In genomic region chr3:89107545-89107944, GRCm38 (mm10) we compare ENCODE assay signal across 33 mouse cellular contexts. TPM values are rescaled to one million over a fixed set of nuclear protein-coding genes. Genes with fewer than 3 reads are reported as not detected.
DNase-seq lines count a peak whose midpoint lies in the region; ATAC-seq and TF ChIP-seq lines count a peak whose summit lies in the region.
"Had no signal": no experiment of that assay in that cellular context is flagged by ENCODE, and none has a peak within 500 bp of the region (broad histone marks: within the 10 kb centered on the region; RNA-seq: fewer than 3 reads in every experiment).

No protein-coding gene starts in this region.

- peak; percentile 67 to 83 for TF ChIP-seq EP300 in MEL (IDR thresholded peaks at IDR 0.05; ENCODE audit: low read depth in 1 of 2, low read length in 2 of 2)
- no peak for TF ChIP-seq EP300 in heart, adult 2 months (IDR thresholded peaks at IDR 0.05; ENCODE audit: insufficient read depth, low read depth, low read length)

- DNase-seq in 3T3-L1 (ENCODE audit: low read depth, low spot score) (peak; percentile 64), MEL (ENCODE audit: low read depth, low spot score) (peak; percentile 77)
- DNase-seq in embryo, embryonic 10 days (ENCODE audit: low spot score) = no peak
- no peak for DNase-seq in heart, adult 2 months
- DNase-seq in urinary bladder, postnatal 14 days (ENCODE audit: low spot score) = no peak
- DNase-seq: B cell, adult 2 months; cerebellum, adult 11-12 months; cerebellum, adult 2 months; cerebellum, adult 9-10 months; cerebellum, postnatal 10 days; cerebellum, postnatal 25 days; embryo, embryonic 11 days had no signal

- TF ChIP-seq POLR2A in MEL (IDR thresholded peaks at IDR 0.05; ENCODE audit: control insufficient read depth in 1 of 2, insufficient read depth in 1 of 2, low read depth in 1 of 2, low read length in 2 of 2, poor library complexity in 1 of 2) = no peak
- no peak for TF ChIP-seq POLR2A in heart, adult 2 months (IDR thresholded peaks at IDR 0.05; ENCODE audit: insufficient read depth, low read depth, low read length)

- H3K79me2 ChIP-seq in MEL (ENCODE audit: control insufficient read depth, insufficient read depth, low read length, poor library complexity) = no peaks in the 10 kb centered on the region
- no peaks in the 10 kb centered on the region for H3K79me2 ChIP-seq in heart, adult 2 months (replicated peaks; ENCODE audit: control insufficient read depth, insufficient read depth, low read length)

- H3K27ac ChIP-seq in intestine, embryonic 16.5 days (ENCODE audit: low read length) = 0 out of 2 replicates have a peak overlapping the region, but pooled peaks have one; percentile 16
- no peak overlapping the region for H3K27ac ChIP-seq in intestine, postnatal 0 days (ENCODE audit: low read depth, low read length)
- peak overlapping the region; percentile 80 for H3K27ac ChIP-seq in MEL (ENCODE audit: control insufficient read depth, low read depth, low read length)
- 0 out of 2 replicates have a peak overlapping the region, but pooled peaks have one; percentile 21 for H3K27ac ChIP-seq in stomach, embryonic 16.5 days (ENCODE audit: low read length)
- H3K27ac ChIP-seq in heart, adult 2 months = no peak overlapping the region
- H3K27ac ChIP-seq: embryonic facial prominence, embryonic 13.5 days; embryonic facial prominence, embryonic 15.5 days; forebrain, embryonic 10.5 days; forebrain, embryonic 12.5 days had no signal

- H3K36me3 ChIP-seq in intestine, embryonic 16.5 days (ENCODE audit: control insufficient read depth, insufficient read depth, low read length) = no peaks in the 10 kb centered on the region
- no peaks in the 10 kb centered on the region for H3K36me3 ChIP-seq in intestine, postnatal 0 days (ENCODE audit: control insufficient read depth, insufficient read depth)
- H3K36me3 ChIP-seq in MEL (ENCODE audit: control insufficient read depth in 1 of 2, insufficient read depth in 2 of 2, low read length in 2 of 2) = peaks cover 0 to 20% of the 10 kb centered on the region in 2 experiments; a peak in 2 of 4 replicates
- no peaks in the 10 kb centered on the region for H3K36me3 ChIP-seq in stomach, embryonic 16.5 days (ENCODE audit: control insufficient read depth, insufficient read depth, low read length)
- no peaks in the 10 kb centered on the region for H3K36me3 ChIP-seq in heart, adult 2 months (ENCODE audit: control insufficient read depth, insufficient read depth, low read length)
- H3K36me3 ChIP-seq: embryonic facial prominence, embryonic 13.5 days; embryonic facial prominence, embryonic 15.5 days; forebrain, embryonic 10.5 days; forebrain, embryonic 12.5 days; G1E had no signal

- no peak for ATAC-seq in intestine, embryonic 16.5 days
- ATAC-seq in intestine, postnatal 0 days = no peak
- peak; percentile 37; the same call in 1 of the 2 replicates for ATAC-seq in stomach, embryonic 16.5 days (ENCODE audit: insufficient read depth, low FRiP score)
- ATAC-seq: activated CD4-positive, CD25-positive, alpha-beta regulatory T cell, adult 4 months; CD4-positive, CD25-positive, alpha-beta regulatory T cell, adult 4 months; forebrain, embryonic 14.5 days; forebrain, embryonic 16.5 days; Patski had no signal

- H3K4me2 ChIP-seq in intestine, embryonic 16.5 days (ENCODE audit: low read depth, low read length) = no peak overlapping the region
- H3K4me2 ChIP-seq in intestine, postnatal 0 days (replicated peaks; ENCODE audit: low read depth) = no peak overlapping the region
- H3K4me2 ChIP-seq in stomach, embryonic 16.5 days (ENCODE audit: low read depth, low read length) = no peak overlapping the region
- H3K4me2 ChIP-seq: embryonic facial prominence, embryonic 13.5 days; embryonic facial prominence, embryonic 15.5 days; forebrain, embryonic 12.5 days had no signal

- intact Hi-C loops in heart, adult 2 months (cut with DNase I) = no loop called here

- TF ChIP-seq RAD21 in MEL (IDR thresholded peaks at IDR 0.05; ENCODE audit: low read depth, low read length) = no peak

- 47% methylated on average over 3 of the region's 3 CpGs for WGBS in intestine, embryonic 16.5 days
- WGBS in intestine, postnatal 0 days = 26% methylated on average over 3 of the region's 3 CpGs
- WGBS in stomach, embryonic 16.5 days = 43% methylated on average over 3 of the region's 3 CpGs
- 46% methylated on average over 3 of the region's 3 CpGs for WGBS in heart, adult 2 months

- TF ChIP-seq CTCF in intestine, postnatal 0 days (IDR thresholded peaks at IDR 0.05; ENCODE audit: low read depth) = no peak
- no peak for TF ChIP-seq CTCF in MEL (IDR thresholded peaks at IDR 0.05 in 2 of 3, conservative IDR thresholded peaks at IDR 0.05 in 1 of 3; ENCODE audit: control insufficient read depth in 1 of 3, insufficient read depth in 1 of 3, low read depth in 2 of 3, low read length in 3 of 3, poor library complexity in 1 of 3, severe bottlenecking in 1 of 3)
- no peak for TF ChIP-seq CTCF in heart, adult 2 months (IDR thresholded peaks at IDR 0.05)

- H3K4me3 ChIP-seq in intestine, embryonic 16.5 days (ENCODE audit: low read length) = no peak overlapping the region
- H3K4me3 ChIP-seq in intestine, postnatal 0 days (ENCODE audit: low read depth, low read length) = no peak overlapping the region
- peak overlapping the region in 1 of 2 experiments; percentile 25; a peak in 1 of 4 replicates for H3K4me3 ChIP-seq in MEL (ENCODE audit: control insufficient read depth in 1 of 2, insufficient read depth in 1 of 2, low read depth in 2 of 2, low read length in 2 of 2)
- no peak overlapping the region for H3K4me3 ChIP-seq in stomach, embryonic 16.5 days (replicated peaks; ENCODE audit: low read length)
- no peak overlapping the region for H3K4me3 ChIP-seq in heart, adult 2 months
- H3K4me3 ChIP-seq: embryonic facial prominence, embryonic 13.5 days; embryonic facial prominence, embryonic 15.5 days; erythroblast, embryonic 14.5 days; forebrain, embryonic 10.5 days; forebrain, embryonic 12.5 days had no signal

- H3K9me3 ChIP-seq in intestine, embryonic 16.5 days (ENCODE audit: control insufficient read depth, low read length) = no peaks in the 10 kb centered on the region
- no peaks in the 10 kb centered on the region for H3K9me3 ChIP-seq in intestine, postnatal 0 days (ENCODE audit: control insufficient read depth)
- no peaks in the 10 kb centered on the region for H3K9me3 ChIP-seq in MEL (replicated peaks; ENCODE audit: insufficient read depth, low read length)
- no peaks in the 10 kb centered on the region for H3K9me3 ChIP-seq in stomach, embryonic 16.5 days (replicated peaks; ENCODE audit: control insufficient read depth, low read length)
- H3K9me3 ChIP-seq: embryonic facial prominence, embryonic 13.5 days; embryonic facial prominence, embryonic 15.5 days; forebrain, embryonic 10.5 days; forebrain, embryonic 12.5 days; G1E had no signal

- 0 out of 2 replicates have a peak, but pooled peaks cover 6% of the 10 kb centered on the region for H3K4me1 ChIP-seq in intestine, embryonic 16.5 days (ENCODE audit: control insufficient read depth, insufficient read depth, low read length)
- H3K4me1 ChIP-seq in intestine, postnatal 0 days (replicated peaks; ENCODE audit: control insufficient read depth, insufficient read depth, low read length) = peaks cover 5% of the 10 kb centered on the region; the same call in 1 of the 2 replicates
- H3K4me1 ChIP-seq in MEL (ENCODE audit: control insufficient read depth in 1 of 2, insufficient read depth in 2 of 2, low read length in 2 of 2) = peaks cover 15 to 18% of the 10 kb centered on the region in 2 experiments
- H3K4me1 ChIP-seq in stomach, embryonic 16.5 days (ENCODE audit: control insufficient read depth, insufficient read depth, low read length) = peaks cover 3% of the 10 kb centered on the region
- no peaks in the 10 kb centered on the region for H3K4me1 ChIP-seq in heart, adult 2 months (ENCODE audit: control insufficient read depth, insufficient read depth, low read length)

- H3K27me3 ChIP-seq in intestine, embryonic 16.5 days (replicated peaks; ENCODE audit: control insufficient read depth, insufficient read depth, low read length) = no peaks in the 10 kb centered on the region
- H3K27me3 ChIP-seq in intestine, postnatal 0 days (replicated peaks; ENCODE audit: control insufficient read depth, insufficient read depth, low read length) = no peaks in the 10 kb centered on the region
- H3K27me3 ChIP-seq in MEL (ENCODE audit: control insufficient read depth in 1 of 2, insufficient read depth in 2 of 2, low read length in 2 of 2) = no peaks in the 10 kb centered on the region
- no peaks in the 10 kb centered on the region for H3K27me3 ChIP-seq in stomach, embryonic 16.5 days (ENCODE audit: control insufficient read depth, insufficient read depth, low read length)
- no peaks in the 10 kb centered on the region for H3K27me3 ChIP-seq in heart, adult 2 months (ENCODE audit: control insufficient read depth, insufficient read depth, low read length)
- H3K27me3 ChIP-seq: CH12.LX; embryonic facial prominence, embryonic 13.5 days; embryonic facial prominence, embryonic 15.5 days; forebrain, embryonic 12.5 days; Patski had no signal

- no peak overlapping the region for H3K9ac ChIP-seq in intestine, embryonic 16.5 days (ENCODE audit: low read depth, low read length)
- no peak overlapping the region for H3K9ac ChIP-seq in intestine, postnatal 0 days (ENCODE audit: low read depth, low read length)
- peak overlapping the region; percentile 51 for H3K9ac ChIP-seq in MEL (ENCODE audit: control insufficient read depth, low read depth, low read length, poor library complexity, severe bottlenecking)
- no peak overlapping the region for H3K9ac ChIP-seq in stomach, embryonic 16.5 days (ENCODE audit: low read length)
- no peak overlapping the region for H3K9ac ChIP-seq in heart, adult 2 months (ENCODE audit: low read depth, low read length)
- H3K9ac ChIP-seq: embryonic facial prominence, embryonic 13.5 days; embryonic facial prominence, embryonic 15.5 days; forebrain, embryonic 12.5 days had no signal

RNA-seq across cellular contexts. Expression of gene Fdps, which starts 5.8 kb away (rescaled TPM):
- 625 and 664 TPM in 2 replicates for polyA plus RNA-seq in intestine, embryonic 16.5 days (2015; fragmentation: Nextera tagmentation; extraction: Ambion mirVana)
- 138 and 154 TPM in 2 replicates for polyA plus RNA-seq in intestine, postnatal 0 days (2015; fragmentation: Nextera tagmentation; extraction: Ambion mirVana)
- total RNA-seq in MEL (2012; rRNA removed) = 239 and 267 TPM in 2 replicates
- 100 to 1,000 TPM in 1 of 2 experiments, not detected in 1; 226 TPM for polyA plus RNA-seq in MEL (2012; ENCODE audit: insufficient read depth in 1 of 2, insufficient read length in 2 of 2, low read depth in 1 of 2, low replicate concordance in 2 of 2, missing spikeins in 1 of 2)
- polyA plus RNA-seq in stomach, embryonic 16.5 days (2015; fragmentation: Nextera tagmentation; extraction: Ambion mirVana) = 340 and 368 TPM in 2 replicates
- total RNA-seq in heart, adult 2 months (2021) = 10 to 100 TPM; 20.8 to 21.1 TPM
- polyA plus RNA-seq in heart, adult 2 months (2012; rRNA removed) = 22.5 and 29.6 TPM in 2 replicates

RNA-seq across cellular contexts. Expression of gene Gm43738, which starts 6.6 kb away (rescaled TPM):
- polyA plus RNA-seq in intestine, embryonic 16.5 days (2015; fragmentation: Nextera tagmentation; extraction: Ambion mirVana) = 0.09 TPM in 1 of 2 replicates, not detected in the other
- not detected in 2 replicates for polyA plus RNA-seq in intestine, postnatal 0 days (2015; fragmentation: Nextera tagmentation; extraction: Ambion mirVana)
- not detected in 2 replicates for total RNA-seq in MEL (2012; rRNA removed)
- polyA plus RNA-seq in MEL (2012; ENCODE audit: insufficient read depth in 1 of 2, insufficient read length in 2 of 2, low read depth in 1 of 2, low replicate concordance in 2 of 2, missing spikeins in 1 of 2) = not detected
- not detected in 2 replicates for polyA plus RNA-seq in stomach, embryonic 16.5 days (2015; fragmentation: Nextera tagmentation; extraction: Ambion mirVana)
- not detected for total RNA-seq in heart, adult 2 months (2021)
- polyA plus RNA-seq in heart, adult 2 months (2012; rRNA removed) = not detected in 2 replicates
- total RNA-seq: adrenal gland, adult 18-20 months; adrenal gland, postnatal 10 days; CH12.LX; G1E had no signal
- polyA plus RNA-seq: CD4-positive, CD25-positive, alpha-beta regulatory T cell, adult 4 months; cerebellum, adult 2 months; cortical plate, adult 2 months; embryonic facial prominence, embryonic 11.5 days; embryonic facial prominence, embryonic 13.5 days; embryonic facial prominence, embryonic 15.5 days; erythroblast, embryonic 14.5 days; forebrain, embryonic 10.5 days; forebrain, embryonic 12.5 days; forebrain, embryonic 14.5 days; forebrain, embryonic 16.5 days had no signal

RNA-seq across cellular contexts. Expression of gene Rusc1, which starts 14.4 kb away (rescaled TPM):
- 31.0 and 34.2 TPM in 2 replicates for polyA plus RNA-seq in intestine, embryonic 16.5 days (2015; fragmentation: Nextera tagmentation; extraction: Ambion mirVana)
- polyA plus RNA-seq in intestine, postnatal 0 days (2015; fragmentation: Nextera tagmentation; extraction: Ambion mirVana) = 29.0 and 32.5 TPM in 2 replicates
- 32.2 and 40.8 TPM in 2 replicates for total RNA-seq in MEL (2012; rRNA removed)
- polyA plus RNA-seq in MEL (2012; ENCODE audit: insufficient read depth in 1 of 2, insufficient read length in 2 of 2, low read depth in 1 of 2, low replicate concordance in 2 of 2, missing spikeins in 1 of 2) = 10 to 100 TPM in 1 of 2 experiments, not detected in 1; 58.9 TPM
- 19.2 and 22.8 TPM in 2 replicates for polyA plus RNA-seq in stomach, embryonic 16.5 days (2015; fragmentation: Nextera tagmentation; extraction: Ambion mirVana)
- 10 to 100 TPM; 26.4 to 30.9 TPM for total RNA-seq in heart, adult 2 months (2021)
- polyA plus RNA-seq in heart, adult 2 months (2012; rRNA removed) = 38.8 and 50.4 TPM in 2 replicates

RNA-seq across cellular contexts. Expression of gene Pklr, which starts 28.4 kb away (rescaled TPM):
- 148 and 174 TPM in 2 replicates for polyA plus RNA-seq in intestine, embryonic 16.5 days (2015; fragmentation: Nextera tagmentation; extraction: Ambion mirVana)
- 91.8 and 103 TPM in 2 replicates for polyA plus RNA-seq in intestine, postnatal 0 days (2015; fragmentation: Nextera tagmentation; extraction: Ambion mirVana)
- 41.1 and 53.2 TPM in 2 replicates for total RNA-seq in MEL (2012; rRNA removed)
- polyA plus RNA-seq in MEL (2012; ENCODE audit: insufficient read depth in 1 of 2, insufficient read length in 2 of 2, low read depth in 1 of 2, low replicate concordance in 2 of 2, missing spikeins in 1 of 2) = 100 to 1,000 TPM; 133 to 185 TPM
- 14.3 and 22.0 TPM in 2 replicates for polyA plus RNA-seq in stomach, embryonic 16.5 days (2015; fragmentation: Nextera tagmentation; extraction: Ambion mirVana)
- total RNA-seq in heart, adult 2 months (2021) = not detected
- 0.06 TPM in 1 of 2 replicates, not detected in the other for polyA plus RNA-seq in heart, adult 2 months (2012; rRNA removed)
- total RNA-seq: adrenal gland, adult 18-20 months; adrenal gland, postnatal 36 days; CH12.LX had no signal
- polyA plus RNA-seq: activated CD4-positive, CD25-positive, alpha-beta regulatory T cell, adult 4 months; CD4-positive, CD25-positive, alpha-beta regulatory T cell, adult 4 months; embryonic facial prominence, embryonic 13.5 days; frontal cortex, adult 2 months had no signal

RNA-seq across cellular contexts. Expression of gene Hcn3, which starts 52.5 kb away (rescaled TPM):
- 2.0 TPM in 2 replicates for polyA plus RNA-seq in intestine, embryonic 16.5 days (2015; fragmentation: Nextera tagmentation; extraction: Ambion mirVana)
- polyA plus RNA-seq in intestine, postnatal 0 days (2015; fragmentation: Nextera tagmentation; extraction: Ambion mirVana) = 1.1 TPM in 2 replicates
- 4.0 TPM in 2 replicates for total RNA-seq in MEL (2012; rRNA removed)
- polyA plus RNA-seq in MEL (2012; ENCODE audit: insufficient read depth in 1 of 2, insufficient read length in 2 of 2, low read depth in 1 of 2, low replicate concordance in 2 of 2, missing spikeins in 1 of 2) = 1 to 10 TPM in 1 of 2 experiments, not detected in 1; 7.4 TPM
- 1.7 and 1.8 TPM in 2 replicates for polyA plus RNA-seq in stomach, embryonic 16.5 days (2015; fragmentation: Nextera tagmentation; extraction: Ambion mirVana)
- under 1 TPM in 1 of 2 experiments, not detected in 1; 0.25 TPM for total RNA-seq in heart, adult 2 months (2021)
- polyA plus RNA-seq in heart, adult 2 months (2012; rRNA removed) = 0.26 and 0.29 TPM in 2 replicates

Comparison
In these comparisons a context has a peak if more than half of its experiments do, and no peak if none do; other contexts are left out.
1. H3K27ac ChIP-seq: peak in intestine, embryonic 16.5 days (single experiment), MEL (single experiment) and stomach, embryonic 16.5 days (single experiment); none in intestine, postnatal 0 days (single experiment) and heart, adult 2 months (single experiment).
2. DNase-seq: peak in 3T3-L1 (single experiment) and MEL (single experiment); none in embryo, embryonic 10 days (single experiment), heart, adult 2 months (0 of 2) and urinary bladder, postnatal 14 days (single experiment).